Mouse (Mus musculus): Measurements from ENCODE around the gene Prcc.
A peak's percentile ranks its signal among the peaks of the same experiment; 100 is the strongest.
"Not testable (repeated sequence)": the region's sequence is repeated elsewhere in the genome, so short reads cannot be mapped to it uniquely, and the experiment has no call there.

Gene Prcc

GRCm38 (mm10) chr3:87905880-87906485 is 20.6 kb upstream of the Prcc start, which contains the start of gene Hdgf:
Hdgf (plus strand) TSS chr3:87906321.
- DNase-seq (ENCODE audit: low read depth, low spot score): peak; percentile 93

GRCm38 (mm10) chr3:87903821-87904220 is 18.4 kb upstream of the Prcc start:
- no peak for DNase-seq (ENCODE audit: low read depth, low spot score)

- not testable (repeated sequence) for DNase-seq (ENCODE audit: low read depth, low spot score)
Measured at GRCm38 (mm10) chr3:87901959-87902358, 16.6 kb upstream of the Prcc start.

DNA sequence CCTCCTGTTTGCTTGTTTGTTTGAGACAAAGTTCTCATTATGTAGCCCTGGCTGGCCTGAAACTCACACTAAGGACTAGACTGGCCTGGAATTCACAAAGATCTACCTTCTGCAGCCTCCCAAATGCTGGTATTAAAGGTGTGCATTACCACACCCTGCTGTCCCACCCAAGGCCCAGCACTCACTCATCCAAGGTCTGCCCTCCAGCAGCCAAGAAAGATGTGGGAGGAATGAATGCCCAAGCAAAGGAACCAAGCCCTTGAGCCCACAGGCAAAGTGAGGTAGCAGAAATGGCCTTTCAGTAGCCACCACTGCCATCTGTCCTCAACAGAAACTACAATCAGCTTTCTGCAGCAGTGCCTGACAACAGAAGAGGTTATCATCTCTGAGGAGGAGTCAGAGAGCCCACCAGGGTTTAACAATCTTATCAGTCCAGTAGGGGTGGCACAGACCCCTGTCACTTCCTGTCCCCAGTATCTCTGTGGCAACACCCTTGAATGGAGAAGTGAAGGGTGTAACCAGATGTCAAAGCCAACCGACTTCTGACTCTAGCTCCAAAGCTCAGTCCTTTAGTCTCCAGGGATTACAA is 15.7 kb upstream of the Prcc start:
- no peak for DNase-seq (ENCODE audit: low read depth, low spot score)

GRCm38 (mm10) chr3:87899776-87900175 is 14.4 kb upstream of the Prcc start:
- no peak for DNase-seq (ENCODE audit: low read depth, low spot score)

DNA sequence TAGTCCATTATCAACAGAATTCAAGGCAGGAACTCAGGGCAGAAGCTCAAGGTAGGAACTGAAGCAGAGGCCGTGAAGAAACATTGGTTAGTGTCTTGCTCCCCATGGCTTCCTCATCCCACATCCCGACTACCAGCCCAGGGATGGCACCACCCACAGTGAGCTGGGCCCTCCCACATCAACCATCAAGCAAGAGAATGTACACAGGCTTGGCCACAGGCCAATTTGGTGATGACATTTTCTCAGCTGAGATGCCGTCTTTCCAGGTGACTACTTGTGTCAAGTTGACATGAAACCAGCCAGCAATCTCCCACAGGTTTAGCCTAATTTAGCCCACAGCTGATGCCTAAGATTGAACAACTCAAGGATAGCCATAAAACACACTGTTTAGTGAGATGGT is 13.9 kb upstream of the Prcc start:
- no peak for DNase-seq (ENCODE audit: low read depth, low spot score)

- no peak for DNase-seq (ENCODE audit: low read depth, low spot score)
Measured at GRCm38 (mm10) chr3:87893367-87893905, 8.0 kb upstream of the Prcc start.

GRCm38 (mm10) chr3:87891481-87891880 is 6.1 kb upstream of the Prcc start:
- no peak for DNase-seq (ENCODE audit: low read depth, low spot score)

DNA sequence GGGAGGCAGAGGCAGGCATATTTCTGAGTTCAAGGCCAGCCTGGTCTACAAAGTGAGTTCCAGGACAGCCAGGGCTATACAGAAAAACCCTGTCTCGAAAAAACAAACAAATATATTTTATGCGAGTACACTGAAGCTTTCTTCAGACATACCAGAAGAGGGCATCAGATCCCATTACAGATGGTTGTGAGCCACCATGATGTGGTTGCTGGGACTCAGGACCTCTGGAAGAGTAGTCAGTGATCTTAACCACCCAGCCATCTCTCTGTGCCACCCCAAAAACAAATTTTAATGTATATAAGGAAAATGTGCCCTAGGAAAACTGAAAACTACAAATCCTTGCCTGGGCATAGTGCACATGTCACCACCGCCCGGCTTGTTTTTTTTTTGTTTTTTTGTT is 2.0 kb upstream of the Prcc start:
- DNase-seq (ENCODE audit: low read depth, low spot score): not testable (repeated sequence)

- DNase-seq (ENCODE audit: low read depth, low spot score): no peak
Measured at GRCm38 (mm10) chr3:87886416-87886815, 1.0 kb upstream of the Prcc start.

GRCm38 (mm10) chr3:87886004-87886365 is 577 bp upstream of the Prcc start:
- no peak for DNase-seq (ENCODE audit: low read depth, low spot score)

- no peak for DNase-seq (ENCODE audit: low read depth, low spot score)
Measured at GRCm38 (mm10) chr3:87884708-87885251, 628 bp downstream of the Prcc start.

DNA sequence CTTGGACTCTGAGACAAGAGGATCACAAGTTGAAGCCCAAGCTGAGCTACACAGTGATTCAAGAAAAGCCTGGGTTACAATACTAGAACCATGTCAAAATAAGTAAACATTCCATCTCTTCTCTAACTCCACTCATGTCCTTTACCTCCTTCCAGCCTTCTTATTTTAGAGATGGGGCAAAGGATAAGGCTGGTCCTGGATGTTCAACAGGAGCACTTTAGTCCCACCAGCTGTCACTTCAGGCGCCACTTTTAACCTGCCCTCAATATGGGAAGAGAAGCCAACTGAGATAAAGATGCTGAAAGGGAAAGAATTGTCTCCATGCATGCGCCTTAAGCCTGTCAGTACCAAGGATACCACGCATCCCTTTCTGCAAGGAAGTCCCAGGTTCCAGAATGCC is 1.1 kb downstream of the Prcc start:
- DNase-seq (ENCODE audit: low read depth, low spot score): no peak

- no peak for DNase-seq (ENCODE audit: low read depth, low spot score)
Measured at GRCm38 (mm10) chr3:87877730-87878129, 7.7 kb downstream of the Prcc start.

DNA sequence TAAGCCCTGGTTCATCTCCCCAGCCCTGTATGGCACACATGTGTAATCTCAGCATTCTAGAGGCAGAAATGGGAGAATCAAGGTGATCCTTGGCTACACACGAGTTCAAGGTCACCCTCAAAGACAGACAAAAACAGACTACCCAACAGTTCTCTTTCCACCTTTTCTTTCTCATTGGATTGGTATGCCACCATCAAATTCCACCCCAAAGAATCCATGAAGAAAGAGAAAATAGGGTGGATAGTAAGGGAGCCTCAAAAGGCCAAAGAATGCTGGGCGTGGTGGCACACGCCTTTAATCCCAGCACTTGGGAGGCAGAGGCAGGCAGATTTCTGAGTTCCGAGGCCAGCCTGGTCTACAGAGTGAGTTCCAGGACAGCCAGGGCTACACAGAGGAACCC is 21.3 kb downstream of the Prcc start:
- not testable (repeated sequence) for DNase-seq (ENCODE audit: low read depth, low spot score)

DNA sequence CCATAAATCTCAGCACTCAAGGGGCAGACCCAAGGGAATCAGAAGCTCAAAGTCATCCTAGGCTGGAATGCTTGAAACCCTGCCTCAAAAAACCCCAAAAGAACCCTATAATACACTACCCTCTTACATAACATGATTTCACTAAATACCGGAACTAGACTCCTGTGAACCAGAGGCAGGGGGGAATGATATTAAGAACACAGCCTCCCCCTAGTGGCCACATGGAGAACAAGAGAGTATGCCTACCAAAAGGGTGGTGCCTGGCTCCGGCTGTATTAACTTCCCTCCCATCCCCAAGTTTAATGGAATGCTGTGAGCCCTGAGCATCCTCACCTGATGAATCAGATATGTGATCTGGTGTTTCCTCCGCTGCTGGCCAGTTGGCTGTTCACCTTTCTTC is 25.6 kb downstream of the Prcc start:
- peak; percentile 20 for DNase-seq (ENCODE audit: low read depth, low spot score)

GRCm38 (mm10) chr3:87857666-87858065 is 27.7 kb downstream of the Prcc start:
- no peak for DNase-seq (ENCODE audit: low read depth, low spot score)

- no peak for DNase-seq (ENCODE audit: low read depth, low spot score)
Measured at GRCm38 (mm10) chr3:87855936-87856335, 29.5 kb downstream of the Prcc start.

- no peak for DNase-seq (ENCODE audit: low read depth, low spot score)
Measured at GRCm38 (mm10) chr3:87854795-87855568, 30.4 kb downstream of the Prcc start.

- DNase-seq (ENCODE audit: low read depth, low spot score): no peak
Measured at GRCm38 (mm10) chr3:87849117-87849516, 36.3 kb downstream of the Prcc start.

GRCm38 (mm10) chr3:87847680-87848079 is 37.7 kb downstream of the Prcc start:
- DNase-seq (ENCODE audit: low read depth, low spot score): no peak

GRCm38 (mm10) chr3:87846650-87847110 is 38.7 kb downstream of the Prcc start, which contains the start of gene Sh2d2a:
Sh2d2a (plus strand) TSS chr3:87846755.
- DNase-seq (ENCODE audit: low read depth, low spot score): no peak

All from WW6 (cell line).